Mouse (Mus musculus) MEL (cell line): ENCODE measurements at regions not wholly inside any gene's neighbourhood (a gene's known extent, or its start where the extent isn't known, plus 50 kb on each side); places are given as distances from the start of the nearest gene placed in this dataset.

Experiments used
- DNase-seq: peaks from one replicate; pipeline ENCODE4 v3.0.0; 2011; ENCODE audit warnings: low read depth, low spot score
- H3K27ac ChIP-seq: 2 replicates; pipeline ENCODE4 v1.5.1; 2012; ENCODE audit warnings: low read depth, mild to moderate bottlenecking, control low read depth, low read length, moderate library complexity; ENCODE audit not compliant: control insufficient read depth
- H3K27me3 ChIP-seq, 2 experiments: fragments of 150-350 bp in 1 of 2; sonication (generic) in 1 of 2; 2 replicates each; pipeline ENCODE4 v1.6.1; 2012; ENCODE audit warnings: low read length in 2 of 2, mild to moderate bottlenecking in 2 of 2, improper control_type of control experiment in 1 of 2, moderate library complexity in 1 of 2; ENCODE audit not compliant: insufficient read depth in 2 of 2, control insufficient read depth in 1 of 2
- H3K36me3 ChIP-seq, 2 experiments: 2 replicates each; pipeline ENCODE4 v1.6.1; 2012 to 2014; ENCODE audit warnings: low read length in 2 of 2, improper control_type of control experiment in 1 of 2, inconsistent platforms in 1 of 2, mild to moderate bottlenecking in 1 of 2; ENCODE audit not compliant: insufficient read depth in 2 of 2, control insufficient read depth in 1 of 2
- H3K4me1 ChIP-seq, 2 experiments: fragments of 150-350 bp in 1 of 2; sonication (generic) in 1 of 2; 2 replicates each; pipeline ENCODE4 v1.6.1; 2012; ENCODE audit warnings: low read length in 2 of 2, improper control_type of control experiment in 1 of 2, mild to moderate bottlenecking in 1 of 2; ENCODE audit not compliant: insufficient read depth in 2 of 2, control insufficient read depth in 1 of 2
- H3K4me3 ChIP-seq, 2 experiments: fragments of 150-350 bp in 1 of 2; sonication (generic) in 1 of 2; 2 replicates each; pipeline ENCODE4 v1.5.1; 2012; ENCODE audit warnings: low read depth in 2 of 2, low read length in 2 of 2, mild to moderate bottlenecking in 2 of 2, moderate library complexity in 2 of 2, control low read depth in 1 of 2, improper control_type of control experiment in 1 of 2; ENCODE audit not compliant: control insufficient read depth in 1 of 2, insufficient read depth in 1 of 2
- H3K79me2 ChIP-seq: 2 replicates; pipeline ENCODE4 v1.6.1; 2012; ENCODE audit warnings: mild to moderate bottlenecking, low read length, moderate library complexity; ENCODE audit not compliant: control insufficient read depth, poor library complexity, insufficient read depth
- H3K9ac ChIP-seq: 2 replicates; pipeline ENCODE4 v1.6.1; 2012; ENCODE audit warnings: low read depth, mild to moderate bottlenecking, control low read depth, low read length, moderate library complexity; ENCODE audit not compliant: control insufficient read depth, poor library complexity, severe bottlenecking
- H3K9me3 ChIP-seq: fragments of 150-350 bp; sonication (generic); replicated peaks from 2 replicates; pipeline ENCODE4 v1.6.1; 2012; ENCODE audit warnings: mild to moderate bottlenecking, low read length, improper control_type of control experiment, moderate library complexity; ENCODE audit not compliant: insufficient read depth
- CHD1 ChIP-seq: IDR thresholded peaks from 2 replicates; pipeline ENCODE4 v1.6.1; 2012; ENCODE audit warnings: low read depth, mild to moderate bottlenecking, inconsistent platforms, low read length, improper control_type of control experiment
- CTCF ChIP-seq, 3 experiments: IDR thresholded peaks in 2 of 3; conservative IDR thresholded peaks in 1 of 3; 2 replicates each; pipeline ENCODE4 v1.5.1; 2011 to 2012; ENCODE audit warnings: low read length in 3 of 3, low read depth in 2 of 3, mild to moderate bottlenecking in 2 of 3, improper control_type of control experiment in 1 of 3, inconsistent platforms in 1 of 3, mixed read lengths in 1 of 3, moderate library complexity in 1 of 3; ENCODE audit not compliant: control insufficient read depth in 1 of 3, insufficient read depth in 1 of 3, poor library complexity in 1 of 3, severe bottlenecking in 1 of 3
- ETS1 ChIP-seq: IDR thresholded peaks from 2 replicates; pipeline ENCODE4 v1.6.1; 2012; ENCODE audit warnings: low read depth, mild to moderate bottlenecking, inconsistent platforms, low read length, improper control_type of control experiment, moderate library complexity
- GABPA ChIP-seq: IDR thresholded peaks from 2 replicates; pipeline ENCODE4 v1.6.1; 2012; ENCODE audit warnings: low read depth, mild to moderate bottlenecking, inconsistent platforms, low read length, improper control_type of control experiment, moderate library complexity
- GATA1 ChIP-seq: IDR thresholded peaks from 2 replicates; pipeline ENCODE4 v1.6.1; 2011; ENCODE audit warnings: low read depth, low read length, improper control_type of control experiment
- HCFC1 ChIP-seq: IDR thresholded peaks from 2 replicates; pipeline ENCODE4 v1.6.1; 2012; ENCODE audit warnings: low read depth, mild to moderate bottlenecking, inconsistent platforms, low read length, improper control_type of control experiment, moderate library complexity
- MAFK ChIP-seq: IDR thresholded peaks from 2 replicates; pipeline ENCODE4 v1.6.1; 2011; ENCODE audit warnings: low read depth, mild to moderate bottlenecking, low read length, improper control_type of control experiment, borderline replicate concordance
- MEF2A ChIP-seq: IDR thresholded peaks from 2 replicates; pipeline ENCODE4 v1.6.1; 2014; ENCODE audit warnings: low read depth, mild to moderate bottlenecking, inconsistent platforms, low read length, improper control_type of control experiment; ENCODE audit not compliant: poor library complexity, insufficient replicate concordance, severe bottlenecking; ENCODE audit errors: extremely low read depth
- MYB ChIP-seq: IDR thresholded peaks from 2 replicates; pipeline ENCODE4 v1.6.1; 2011; ENCODE audit warnings: mild to moderate bottlenecking, low read depth, low read length, improper control_type of control experiment
- NELFE ChIP-seq: IDR thresholded peaks from 2 replicates; pipeline ENCODE4 v1.6.1; 2011; ENCODE audit warnings: low read depth, low read length, improper control_type of control experiment
- NRF1 ChIP-seq: IDR thresholded peaks from 2 replicates; pipeline ENCODE4 v1.6.1; 2014; ENCODE audit warnings: low read depth, mild to moderate bottlenecking, inconsistent platforms, low read length, improper control_type of control experiment, moderate library complexity; ENCODE audit not compliant: poor library complexity, insufficient read depth, severe bottlenecking
- POLR2AphosphoS5 ChIP-seq: IDR thresholded peaks from 2 replicates; pipeline ENCODE4 v1.6.1; 2012; ENCODE audit warnings: low read depth, borderline replicate concordance, mild to moderate bottlenecking, inconsistent platforms, low read length, moderate library complexity, mixed read lengths
- SMC3 ChIP-seq: IDR thresholded peaks from 2 replicates; pipeline ENCODE4 v1.6.1; 2011; ENCODE audit warnings: low read depth, low read length, improper control_type of control experiment
- UBTF ChIP-seq: IDR thresholded peaks from 2 replicates; pipeline ENCODE4 v1.6.1; 2012; ENCODE audit warnings: low read depth, mild to moderate bottlenecking, inconsistent platforms, low read length, improper control_type of control experiment, moderate library complexity, borderline replicate concordance; ENCODE audit not compliant: insufficient read depth
- USF1 ChIP-seq: IDR thresholded peaks from 2 replicates; pipeline ENCODE4 v1.6.1; 2014; ENCODE audit warnings: low read depth, mild to moderate bottlenecking, inconsistent platforms, low read length, improper control_type of control experiment, moderate library complexity
- ZC3H11A ChIP-seq: IDR thresholded peaks from 2 replicates; pipeline ENCODE4 v1.6.1; 2012; ENCODE audit warnings: low read depth, mild to moderate bottlenecking, inconsistent platforms, low read length, improper control_type of control experiment
- ZNF384 ChIP-seq: IDR thresholded peaks from 2 replicates; pipeline ENCODE4 v1.6.1; 2012; ENCODE audit warnings: low read depth, mild to moderate bottlenecking, inconsistent platforms, low read length, improper control_type of control experiment

DNA sequence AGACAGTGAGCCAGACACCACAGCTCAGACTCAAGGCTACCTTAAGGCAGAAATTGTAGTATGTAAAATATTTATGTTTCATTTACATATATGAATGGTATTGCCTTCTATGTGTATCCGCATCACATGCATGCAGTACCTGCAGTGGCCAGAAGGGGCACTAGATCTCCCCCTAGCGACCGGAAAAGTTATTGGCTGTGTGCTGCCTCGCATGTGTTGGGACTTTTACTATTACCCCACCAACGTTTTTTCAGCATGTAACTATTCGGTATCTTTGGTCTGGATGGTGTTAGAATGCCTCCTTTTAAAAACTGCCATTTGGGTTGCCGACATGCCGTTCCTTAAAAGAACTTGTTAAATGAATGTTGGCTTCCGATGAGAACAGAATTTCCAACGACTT is 145.7 kb upstream of the Mocs1 start:
- Histone ChIP-seq H3K4me3 (no peak overlapping the region), H3K9ac (no peak overlapping the region), H3K27me3 (no peaks in the 10 kb centered on the region), H3K27ac (no peak overlapping the region), H3K4me1 (no peaks in the 10 kb centered on the region), H3K79me2 (no peaks in the 10 kb centered on the region), H3K36me3 (no peaks in the 10 kb centered on the region), H3K9me3 (no peaks in the 10 kb centered on the region)
- peak; percentile 18 for DNase-seq
- TF ChIP-seq GATA1, result no peak
- peak; percentile 46 to 64 (median 62) for TF ChIP-seq CTCF (IDR thresholded peaks at IDR 0.05 in 2 of 3, conservative IDR thresholded peaks at IDR 0.05 in 1 of 3; ENCODE audit: control insufficient read depth in 1 of 3, insufficient read depth in 1 of 3, low read depth in 2 of 3, low read length in 3 of 3, poor library complexity in 1 of 3, severe bottlenecking in 1 of 3)
- no peak for TF ChIP-seq ETS1
- TF ChIP-seq MYB, result no peak
- TF ChIP-seq USF1, result no peak
- TF ChIP-seq MEF2A, result no peak

DNA sequence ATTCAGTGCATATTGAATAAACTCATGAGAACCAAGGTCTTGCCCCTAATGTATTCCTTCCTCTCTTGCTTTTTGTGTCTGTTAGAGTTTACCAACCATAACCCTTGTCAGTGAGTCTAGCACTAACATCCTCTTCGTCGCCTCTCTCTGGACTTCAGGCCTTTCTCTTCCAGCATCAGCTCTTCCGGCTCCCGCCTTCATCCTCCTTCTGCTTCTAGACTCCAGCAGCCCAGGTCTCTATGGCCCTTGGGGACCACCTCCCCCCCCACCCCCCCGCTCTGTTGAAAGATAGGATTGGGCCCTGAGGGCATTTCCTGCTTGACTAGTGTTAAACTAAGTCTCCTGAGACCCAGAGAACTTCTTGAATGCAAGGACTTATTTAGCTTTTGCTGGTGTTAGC is 144.7 kb upstream of the Mocs1 start:
- Histone ChIP-seq H3K79me2 (no peaks in the 10 kb centered on the region), H3K9ac (no peak overlapping the region), H3K36me3 (no peaks in the 10 kb centered on the region), H3K4me1 (no peaks in the 10 kb centered on the region), H3K27ac (no peak overlapping the region), H3K4me3 (no peak overlapping the region)
- DNase-seq, result no peak
- no peak for TF ChIP-seq ZNF384
- TF ChIP-seq CTCF (IDR thresholded peaks at IDR 0.05 in 2 of 3, conservative IDR thresholded peaks at IDR 0.05 in 1 of 3; ENCODE audit: control insufficient read depth in 1 of 3, insufficient read depth in 1 of 3, low read depth in 2 of 3, low read length in 3 of 3, poor library complexity in 1 of 3, severe bottlenecking in 1 of 3), result no peak
- no peak for TF ChIP-seq UBTF
- TF ChIP-seq USF1, result no peak
- TF ChIP-seq ZC3H11A, result no peak
- TF ChIP-seq MYB, result no peak
- TF ChIP-seq CHD1, result no peak
- no peak for TF ChIP-seq HCFC1
- TF ChIP-seq MAFK, result no peak
- no peak for TF ChIP-seq SMC3
- no peak for TF ChIP-seq NELFE
- TF ChIP-seq, all 39 proteins: peak for 0
- Histone ChIP-seq H3K27me3 (no peaks in the 10 kb centered on the region), H3K9me3 (no peaks in the 10 kb centered on the region)

DNA sequence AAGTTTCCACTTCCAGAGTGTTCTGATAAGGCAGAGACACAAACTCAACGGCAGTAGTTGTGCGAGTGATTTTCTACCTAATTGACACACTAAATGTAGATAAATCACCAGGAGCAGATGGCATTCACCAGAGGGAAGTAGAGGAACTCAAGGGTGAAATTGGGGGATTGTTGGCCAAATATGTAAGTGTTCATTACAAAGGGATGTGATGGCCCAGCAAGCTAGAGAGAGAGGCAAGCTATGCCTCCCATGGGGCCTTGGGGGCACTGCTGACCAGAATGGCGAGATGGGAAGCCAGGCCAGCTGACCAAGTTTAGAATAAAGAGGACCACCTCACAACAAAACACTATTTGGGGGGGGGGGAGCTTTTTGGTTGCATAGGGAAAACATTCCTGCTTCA is 136.5 kb upstream of the Mocs1 start:
- no peaks in the 10 kb centered on the region for H3K9me3 ChIP-seq

More for the DNA sequence above, 136.5 kb upstream of the Mocs1 start:
- H3K36me3 ChIP-seq, result no peaks in the 10 kb centered on the region
- DNase-seq, result no peak
- no peaks in the 10 kb centered on the region for H3K79me2 ChIP-seq
- no peak overlapping the region for H3K9ac ChIP-seq
- H3K4me3 ChIP-seq, result no peak overlapping the region
- H3K27ac ChIP-seq, result no peak overlapping the region
- H3K4me1 ChIP-seq, result no peaks in the 10 kb centered on the region
- no peak for TF ChIP-seq ZC3H11A
- no peak for TF ChIP-seq POLR2AphosphoS5
- no peak for TF ChIP-seq NRF1
- no peak for TF ChIP-seq GABPA
- TF ChIP-seq, all 39 proteins: peak for 0
- H3K27me3 ChIP-seq, result no peaks in the 10 kb centered on the region
